Mouse (Mus musculus) heart, postnatal 0 days (tissue): ENCODE measurements at regions not wholly inside any gene's neighbourhood (a gene's known extent, or its start where the extent isn't known, plus 50 kb on each side); places are given as distances from the start of the nearest gene placed in this dataset.

Experiments used
- ATAC-seq: fragments of 200-750 bp; cut with Nextera tagmentation; 2 replicates; pipeline ENCODE4 v1.8.0; 2017; ENCODE audit warnings: low read depth, moderate number of reproducible peaks, moderate library complexity; ENCODE audit not compliant: insufficient read depth
- DNase-seq: peaks from one replicate; pipeline ENCODE4 v3.0.0-alpha.2; 2016; ENCODE audit warnings: low spot score
- H3K27ac ChIP-seq: fragments of 300-500 bp; sonication (generic); 2 replicates; pipeline ENCODE4 v1.5.1; 2014; ENCODE audit warnings: low read depth, mild to moderate bottlenecking
- H3K27me3 ChIP-seq: fragments of 300-500 bp; sonication (generic); 2 replicates; pipeline ENCODE4 v1.6.1; 2014; ENCODE audit warnings: low read length, mixed read lengths; ENCODE audit not compliant: control insufficient read depth, insufficient read depth
- H3K36me3 ChIP-seq: fragments of 300-500 bp; sonication (generic); replicated peaks from 2 replicates; pipeline ENCODE4 v1.6.1; 2014; ENCODE audit warnings: low read length, mixed read lengths; ENCODE audit not compliant: control insufficient read depth, insufficient read depth
- H3K4me1 ChIP-seq: fragments of 300-500 bp; sonication (generic); 2 replicates; pipeline ENCODE4 v1.6.1; 2014; ENCODE audit warnings: antibody characterized with exemption; ENCODE audit not compliant: control insufficient read depth, insufficient read depth
- H3K4me2 ChIP-seq: fragments of 300-500 bp; sonication (generic); 2 replicates; pipeline ENCODE4 v1.6.1; 2014; ENCODE audit warnings: low read depth, mild to moderate bottlenecking, low read length, moderate library complexity
- H3K4me3 ChIP-seq: fragments of 300-500 bp; sonication (generic); 2 replicates; pipeline ENCODE4 v1.5.1; 2014; ENCODE audit warnings: low read depth, low read length
- H3K9ac ChIP-seq: fragments of 300-500 bp; sonication (generic); replicated peaks from 2 replicates; pipeline ENCODE4 v1.6.1; 2014; ENCODE audit warnings: low read depth, low read length, mixed read lengths
- H3K9me3 ChIP-seq: fragments of 300-500 bp; sonication (generic); replicated peaks from 2 replicates; pipeline ENCODE4 v1.6.1; 2016; ENCODE audit warnings: low read length; ENCODE audit not compliant: control insufficient read depth
- CTCF ChIP-seq: IDR thresholded peaks from 2 replicates; pipeline ENCODE4 v1.5.1; 2016; ENCODE audit warnings: antibody characterized with exemption, control low read depth, low read depth
- EP300 ChIP-seq: IDR thresholded peaks from 2 replicates; pipeline ENCODE4 v1.6.1; 2016; ENCODE audit warnings: antibody characterized with exemption, low read depth
- WGBS: fragments of 180-500 bp; shearing (Covaris S2); extraction: QIAGEN DNeasy Blood & Tissue Kit; methylation state at CpG from one replicate; pipeline ENCODE4 v1.1.7; 2014; 5-methylcytosine and 5-hydroxymethylcytosine counted together

DNA sequence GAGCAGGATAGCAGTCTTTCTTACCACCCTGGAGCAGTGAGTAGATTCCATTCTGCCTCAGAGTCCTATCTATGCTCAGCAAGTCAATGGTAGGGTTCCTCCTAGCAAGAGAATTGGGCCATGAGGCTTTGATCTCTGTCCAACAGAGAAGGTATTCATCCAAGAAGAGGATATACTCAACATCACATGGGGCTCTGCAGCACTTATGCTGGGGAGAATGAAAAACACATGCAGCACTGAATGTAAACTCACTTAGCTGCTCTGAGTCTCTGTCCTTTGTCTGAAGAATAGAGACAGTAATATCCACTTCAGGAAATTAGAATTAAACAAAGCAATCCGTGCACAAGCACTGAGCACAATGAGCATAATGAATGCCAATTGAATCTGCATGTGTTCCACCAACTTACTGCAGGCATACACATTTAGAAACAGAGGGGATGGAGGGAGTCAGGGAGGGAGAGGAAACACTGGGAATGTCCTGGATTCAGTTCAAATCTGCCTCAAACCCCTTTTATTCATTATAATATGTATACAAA, 714.6 kb downstream of the Gm9195 start:
- 49% methylated on average over 1 of the region's 1 CpGs for WGBS
- ATAC-seq (no peak), DNase-seq (no peak)
- Histone ChIP-seq H3K27me3 (no peaks in the 10 kb centered on the region), H3K36me3 (no peaks in the 10 kb centered on the region), H3K9ac (no peak overlapping the region), H3K4me2 (no peak overlapping the region), H3K4me3 (no peak overlapping the region), H3K27ac (no peak overlapping the region), H3K4me1 (no peaks in the 10 kb centered on the region), H3K9me3 (no peaks in the 10 kb centered on the region)
- TF ChIP-seq CTCF, result no peak
- TF ChIP-seq EP300, result no peak

DNA sequence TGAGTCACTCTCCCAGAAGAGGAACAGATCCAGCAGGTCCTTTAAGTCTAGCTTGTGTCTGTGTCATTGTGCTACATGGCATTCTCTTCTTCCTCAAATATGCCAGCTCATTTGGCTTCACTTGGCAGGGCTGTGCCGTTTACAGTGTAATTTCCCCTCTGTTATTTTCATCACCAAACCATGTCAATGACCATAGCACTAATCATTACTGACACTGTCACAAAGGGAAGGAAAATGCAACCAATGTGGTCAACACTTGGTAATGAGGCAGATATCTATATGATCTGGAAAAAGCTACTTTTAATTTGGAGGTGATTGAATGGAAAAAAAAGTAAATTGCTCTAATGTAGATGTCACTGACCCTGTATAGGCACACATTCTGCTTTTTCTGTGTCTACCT, 724.8 kb downstream of the Gm9195 start:
- no peak overlapping the region for H3K4me3 ChIP-seq
- no peak for DNase-seq
- H3K36me3 ChIP-seq, result no peaks in the 10 kb centered on the region
- WGBS, result 77% methylated on average over 1 of the region's 1 CpGs
- no peak overlapping the region for H3K9ac ChIP-seq
- H3K4me2 ChIP-seq, result no peak overlapping the region
- no peak overlapping the region for H3K27ac ChIP-seq
- H3K27me3 ChIP-seq, result no peaks in the 10 kb centered on the region
- TF ChIP-seq EP300 (no peak), CTCF (no peak)
- no peaks in the 10 kb centered on the region for H3K9me3 ChIP-seq
- H3K4me1 ChIP-seq, result no peaks in the 10 kb centered on the region
- no peak for ATAC-seq

DNA sequence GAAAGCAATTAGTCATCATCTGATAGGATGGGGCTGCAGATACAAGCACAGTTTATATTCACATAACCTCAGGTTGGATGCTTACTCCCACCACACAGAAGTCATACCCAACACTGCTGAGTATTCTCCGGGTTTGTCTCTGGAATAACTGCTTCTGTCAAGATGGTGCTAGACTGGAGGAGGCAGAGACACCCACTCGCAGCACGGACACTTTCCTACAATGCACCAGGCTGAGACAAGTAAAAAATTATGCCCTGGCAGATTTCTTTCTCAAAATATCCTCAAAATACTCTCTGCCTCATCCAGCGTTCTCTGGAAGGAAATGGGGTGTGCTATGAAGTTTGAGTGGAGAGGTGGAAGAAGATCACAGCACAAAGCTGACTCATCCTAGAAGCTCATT, 763.1 kb downstream of the Gm9195 start:
- H3K27me3 ChIP-seq, result no peaks in the 10 kb centered on the region
- WGBS, result 83% methylated on average over 4 of the region's 4 CpGs
- no peak overlapping the region for H3K9ac ChIP-seq
- no peak overlapping the region for H3K4me3 ChIP-seq
- ATAC-seq (no peak), DNase-seq (no peak)
- no peaks in the 10 kb centered on the region for H3K9me3 ChIP-seq
- H3K4me2 ChIP-seq, result no peak overlapping the region
- no peaks in the 10 kb centered on the region for H3K36me3 ChIP-seq
- H3K27ac ChIP-seq, result no peak overlapping the region
- peaks cover 3% of the 10 kb centered on the region for H3K4me1 ChIP-seq
- no peak for TF ChIP-seq EP300
- no peak for TF ChIP-seq CTCF

DNA sequence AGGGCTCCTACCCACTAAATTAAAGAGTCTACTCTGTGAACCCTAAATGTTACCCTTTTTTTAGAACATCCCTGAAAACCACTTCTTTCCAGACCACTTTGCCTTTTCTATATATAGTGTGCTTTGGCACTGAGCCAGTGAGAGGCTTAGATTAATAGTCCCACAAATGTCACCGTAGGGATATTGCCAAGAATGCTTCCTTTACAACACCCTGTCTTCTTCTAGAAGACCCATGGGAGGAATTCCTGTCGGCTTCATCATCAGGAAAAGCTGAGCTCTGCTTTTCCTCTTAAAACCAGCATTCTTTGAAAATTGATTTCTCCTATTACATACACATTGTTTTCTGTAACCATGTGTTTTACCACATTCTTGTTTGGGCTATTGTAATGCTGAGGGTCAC, 768.1 kb downstream of the Gm9195 start:
- H3K27me3 ChIP-seq, result no peaks in the 10 kb centered on the region
- 9% methylated on average over 2 of the region's 2 CpGs for WGBS
- no peaks in the 10 kb centered on the region for H3K36me3 ChIP-seq
- H3K4me2 ChIP-seq, result no peak overlapping the region
- H3K4me3 ChIP-seq, result no peak overlapping the region
- H3K9ac ChIP-seq, result no peak overlapping the region
- no peak overlapping the region for H3K27ac ChIP-seq
- no peak for ATAC-seq
- H3K9me3 ChIP-seq, result no peaks in the 10 kb centered on the region
- no peak for TF ChIP-seq EP300
- TF ChIP-seq CTCF, result no peak
- no peak for DNase-seq
- peaks cover 7% of the 10 kb centered on the region for H3K4me1 ChIP-seq

DNA sequence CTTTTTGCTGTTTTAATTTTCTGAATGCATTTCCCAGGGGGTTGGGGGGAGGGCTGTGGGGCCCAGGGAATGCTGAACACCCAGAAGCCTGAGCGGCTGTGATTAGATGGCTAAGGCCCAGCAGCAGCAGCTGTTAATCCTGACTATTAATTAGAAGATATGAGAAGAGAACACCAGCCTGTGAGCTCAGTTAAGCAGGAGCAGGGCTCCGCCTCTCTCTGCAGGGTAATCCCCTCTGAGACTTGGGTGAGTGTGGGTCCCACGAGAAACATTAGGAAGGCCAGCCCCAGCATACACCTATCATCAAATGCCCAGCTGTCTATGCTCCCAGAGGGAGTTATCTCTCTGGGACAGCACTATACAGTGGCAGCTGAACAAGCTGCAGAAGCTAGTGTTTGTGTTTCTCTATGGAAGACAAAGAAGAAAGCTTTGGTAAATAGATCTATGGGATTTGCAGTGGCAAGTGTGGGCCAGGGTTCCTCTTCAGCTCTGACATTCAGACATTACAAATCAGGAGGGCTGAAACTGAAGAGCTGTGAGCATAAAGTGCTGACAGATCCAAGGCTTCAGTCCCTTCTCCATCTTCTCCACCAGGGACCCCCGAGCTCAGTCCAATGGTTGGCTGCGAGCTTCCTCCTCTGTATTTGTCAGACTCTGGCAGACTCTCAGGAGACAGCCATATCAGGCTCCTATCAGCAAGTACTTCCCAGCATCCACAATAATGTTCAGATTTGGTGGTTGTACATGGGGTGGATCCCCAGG, 781.9 kb downstream of the Gm9195 start:
- WGBS, result 30% methylated on average over 5 of the region's 5 CpGs
- Histone ChIP-seq H3K9ac (no peak overlapping the region), H3K4me2 (no peak overlapping the region), H3K27me3 (no peaks in the 10 kb centered on the region), H3K4me1 (no peaks in the 10 kb centered on the region), H3K36me3 (no peaks in the 10 kb centered on the region), H3K9me3 (no peaks in the 10 kb centered on the region), H3K27ac (no peak overlapping the region), H3K4me3 (no peak overlapping the region)
- no peak for TF ChIP-seq EP300
- no peak for TF ChIP-seq CTCF
- DNase-seq (no peak), ATAC-seq (no peak)
